Mouse (Mus musculus): ENCODE measurements around the gene Rtn4ip1. TPM values are rescaled to one million over a fixed set of nuclear protein-coding genes. Genes with fewer than 3 reads are reported as not detected.
A peak's percentile ranks its signal among the peaks of the same experiment; 100 is the strongest.
"Not testable (repeated sequence)": the region's sequence is repeated elsewhere in the genome, so short reads cannot be mapped to it uniquely, and the experiment has no call there.

Gene Rtn4ip1
- total RNA-seq, 2 experiments from 2014 or later, result 19.5 to 37.1 TPM

- no peak for DNase-seq
- no peak overlapping the region for H3K4me3 ChIP-seq
- TF ChIP-seq CTCF (IDR thresholded peaks at IDR 0.05), result no peak
- no peak overlapping the region for H3K27ac ChIP-seq
- intact Hi-C loops (cut with DNase I), result no loop called here
Observed at GRCm38 (mm10) chr10:43945435-43945834, 43.8 kb downstream of the Rtn4ip1 start.

GRCm38 (mm10) chr10:43953942-43954341, 52.3 kb downstream of the Rtn4ip1 start:
- intact Hi-C loops (cut with DNase I), result loop anchor here (1.0 to 10.0 kb wide), 4 partner anchors 117 to 281 kb away; partner anchors contain the start of gene Crybg1
- peak; percentile 90 for TF ChIP-seq CTCF (IDR thresholded peaks at IDR 0.05)
- Histone ChIP-seq H3K4me3 (no peak overlapping the region), H3K27ac (no peak overlapping the region)
- peak; percentile 44 for DNase-seq

GRCm38 (mm10) chr10:43964943-43965342, 63.3 kb downstream of the Rtn4ip1 start:
- intact Hi-C loops (cut with DNase I), result no loop called here
- no peak for TF ChIP-seq CTCF (IDR thresholded peaks at IDR 0.05)
- no peak overlapping the region for H3K27ac ChIP-seq
- no peak for DNase-seq
- no peak overlapping the region for H3K4me3 ChIP-seq

- no peak for DNase-seq
- intact Hi-C loops (cut with DNase I), result no loop called here
- H3K27ac ChIP-seq, result no peak overlapping the region
- H3K4me3 ChIP-seq, result no peak overlapping the region
- TF ChIP-seq CTCF (IDR thresholded peaks at IDR 0.05), result no peak
Observed at GRCm38 (mm10) chr10:43973244-43973643, 71.6 kb downstream of the Rtn4ip1 start.

- DNase-seq, result peak; percentile 40
- intact Hi-C loops (cut with DNase I), result no loop called here
- no peak for TF ChIP-seq CTCF (IDR thresholded peaks at IDR 0.05)
- Histone ChIP-seq H3K4me3 (no peak overlapping the region), H3K27ac (peak overlapping the region; percentile 44)
Observed at GRCm38 (mm10) chr10:43977353-43977752, 75.7 kb downstream of the Rtn4ip1 start.

GRCm38 (mm10) chr10:43980080-43980479, 78.5 kb downstream of the Rtn4ip1 start:
- no peak for DNase-seq
- intact Hi-C loops (cut with DNase I), result no loop called here
- Histone ChIP-seq H3K27ac (no peak overlapping the region), H3K4me3 (no peak overlapping the region)
- no peak for TF ChIP-seq CTCF (IDR thresholded peaks at IDR 0.05)

- intact Hi-C loops (cut with DNase I), result not testable (repeated sequence)
Observed at GRCm38 (mm10) chr10:43980742-43981141, 79.1 kb downstream of the Rtn4ip1 start.

GRCm38 (mm10) chr10:43982470-43982869, 80.9 kb downstream of the Rtn4ip1 start:
- intact Hi-C loops (cut with DNase I), result no loop called here
- DNase-seq, result no peak
- H3K4me3 ChIP-seq, result no peak overlapping the region
- no peak overlapping the region for H3K27ac ChIP-seq
- TF ChIP-seq CTCF (IDR thresholded peaks at IDR 0.05), result no peak

More at GRCm38 (mm10) chr10:43980742-43981141, 79.1 kb downstream of the Rtn4ip1 start:
- H3K27ac ChIP-seq, H3K4me3 ChIP-seq, DNase-seq: not testable (repeated sequence)

- intact Hi-C loops (cut with DNase I), result no loop called here
- DNase-seq, result no peak
- no peak for TF ChIP-seq CTCF (IDR thresholded peaks at IDR 0.05)
- Histone ChIP-seq H3K4me3 (no peak overlapping the region), H3K27ac (no peak overlapping the region)
Observed at GRCm38 (mm10) chr10:43983241-43983640, 81.6 kb downstream of the Rtn4ip1 start.

GRCm38 (mm10) chr10:43983866-43984265, 82.3 kb downstream of the Rtn4ip1 start:
- TF ChIP-seq CTCF (IDR thresholded peaks at IDR 0.05), result no peak
- no peak overlapping the region for H3K4me3 ChIP-seq
- intact Hi-C loops (cut with DNase I), result no loop called here
- no peak overlapping the region for H3K27ac ChIP-seq
- no peak for DNase-seq

- TF ChIP-seq CTCF (IDR thresholded peaks at IDR 0.05), result no peak; the same call in 1 of the 2 replicates
- intact Hi-C loops (cut with DNase I), result no loop called here
- no peak for DNase-seq
- Histone ChIP-seq H3K4me3 (no peak overlapping the region), H3K27ac (no peak overlapping the region)
Observed at GRCm38 (mm10) chr10:43991268-43991667, 89.7 kb downstream of the Rtn4ip1 start.

- TF ChIP-seq CTCF (IDR thresholded peaks at IDR 0.05), result no peak
- no peak for DNase-seq
- no peak overlapping the region for H3K27ac ChIP-seq
- no peak overlapping the region for H3K4me3 ChIP-seq
- intact Hi-C loops (cut with DNase I), result no loop called here
Observed at GRCm38 (mm10) chr10:43992506-43992905, 90.9 kb downstream of the Rtn4ip1 start.

- no peak for TF ChIP-seq CTCF (IDR thresholded peaks at IDR 0.05)
- Histone ChIP-seq H3K27ac (no peak overlapping the region), H3K4me3 (no peak overlapping the region)
- intact Hi-C loops (cut with DNase I), result no loop called here
- no peak for DNase-seq
Observed at GRCm38 (mm10) chr10:43993198-43993597, 91.6 kb downstream of the Rtn4ip1 start.

GRCm38 (mm10) chr10:43995858-43996650, 94.4 kb downstream of the Rtn4ip1 start:
- intact Hi-C loops (cut with DNase I), result no loop called here
- Histone ChIP-seq H3K27ac (no peak overlapping the region; the same call in 1 of the 2 replicates), H3K4me3 (no peak overlapping the region)
- no peak for TF ChIP-seq CTCF (IDR thresholded peaks at IDR 0.05)
- no peak for DNase-seq
